Mouse (Mus musculus) spleen, adult 2 months (tissue): ENCODE measurements around the gene Nrf1.

Experiments
- CTCF ChIP-seq: fragments of 200-500 bp; IDR thresholded peaks from 2 replicates; pipeline ENCODE4 v1.5.1; 2011; ENCODE audit warnings: mild to moderate bottlenecking, inconsistent platforms; ENCODE audit not compliant: insufficient read depth, insufficient read length, insufficient replicate concordance; ENCODE audit errors: extremely low read depth
- POLR2A ChIP-seq: fragments of 200-500 bp; IDR thresholded peaks from 2 replicates; pipeline ENCODE4 v1.6.1; 2011; ENCODE audit warnings: low read depth, low read length, inconsistent platforms

DNA sequence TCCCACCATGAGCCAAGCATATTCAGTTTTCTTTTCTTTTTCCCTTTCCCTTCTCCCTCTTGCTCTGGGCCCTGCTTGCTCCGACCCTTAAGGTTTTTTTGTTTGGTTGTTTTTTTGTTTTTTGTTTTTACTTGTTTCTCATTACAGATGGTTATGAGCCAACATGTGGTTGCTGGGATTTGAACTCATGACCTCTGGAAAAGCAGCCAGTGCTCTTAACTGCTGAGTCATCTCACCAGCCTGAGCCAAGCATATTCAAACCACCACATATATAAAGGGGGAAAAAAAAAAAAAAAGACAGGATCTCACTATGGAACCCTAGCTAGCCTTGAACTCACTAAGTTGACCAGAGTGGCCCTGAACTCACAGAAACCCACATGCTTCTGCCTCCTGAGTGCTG is 26.5 kb upstream of the Nrf1 start:
- TF ChIP-seq CTCF (no peak), POLR2A (no peak)
